Mouse (Mus musculus): Measurements from ENCODE around the gene Lrrk1. TPM values are rescaled to one million over a fixed set of nuclear protein-coding genes. Genes with fewer than 3 reads are reported as not detected.

The Lrrk1 gene
- 16.7 and 18.1 TPM in 2 replicates for polyA plus RNA-seq (2015; fragmentation: Nextera tagmentation; extraction: Ambion mirVana)

GRCm38 (mm10) chr7:66387813-66388521 lies at the start of gene Lrrk1:
TSS of gene Lrrk1 (minus strand) at chr7:66388350.
- H3K9me3 ChIP-seq (ENCODE audit: low read length), result no peaks in the 10 kb centered on the region
- H3K27ac ChIP-seq (ENCODE audit: low read length), result peak within 1 kb of the TSS; percentile 62
- H3K36me3 ChIP-seq (ENCODE audit: insufficient read depth, low read length), result no peaks in the 10 kb centered on the region
- peaks cover 7% of the 10 kb centered on the region; the same call in 1 of the 2 replicates for H3K4me1 ChIP-seq (ENCODE audit: insufficient read depth, low read length)
- under 1% methylated on average over 70 of the region's 70 CpGs for WGBS
- peak within 1 kb of the TSS; percentile 92 for H3K9ac ChIP-seq (replicated peaks; ENCODE audit: low read length)
- peak; percentile 84 for ATAC-seq (ENCODE audit: low FRiP score, low TSS enrichment)
- peak within 1 kb of the TSS; percentile 80 for H3K4me3 ChIP-seq (ENCODE audit: low read length)
- H3K4me2 ChIP-seq (replicated peaks; ENCODE audit: low read depth, low read length), result peak within 1 kb of the TSS; percentile 90
- no peaks in the 10 kb centered on the region for H3K27me3 ChIP-seq (ENCODE audit: insufficient read depth, low read length)

DNA sequence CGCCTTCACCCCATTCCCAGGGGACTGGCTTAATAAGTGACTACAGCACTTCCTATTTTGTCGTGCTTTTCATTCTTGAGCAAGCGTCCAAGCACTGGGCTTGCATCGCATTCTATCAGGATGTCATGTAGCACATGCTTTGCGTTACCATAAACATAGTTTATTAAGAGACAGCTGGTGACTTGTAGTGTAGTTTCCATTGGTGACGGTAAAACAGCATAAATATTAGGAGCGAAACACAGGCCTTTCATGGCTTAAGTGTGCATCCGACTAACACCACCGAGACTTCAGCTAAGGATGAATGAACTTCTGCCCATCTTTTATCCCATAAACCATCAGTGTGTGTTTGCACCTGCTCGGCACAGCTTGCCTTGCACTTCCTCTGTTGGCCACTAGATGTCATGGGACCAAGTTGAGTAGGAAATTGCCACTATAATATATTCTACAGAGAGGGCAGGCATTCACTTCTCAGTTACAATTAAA lies 46.3 kb upstream of the Lrrk1 start:
- 32% methylated on average over 10 of the region's 10 CpGs for WGBS
- Histone ChIP-seq H3K9ac (replicated peaks; ENCODE audit: low read length) (no peak overlapping the region), H3K4me3 (ENCODE audit: low read length) (no peak overlapping the region), H3K4me2 (replicated peaks; ENCODE audit: low read depth, low read length) (no peak overlapping the region), H3K36me3 (ENCODE audit: insufficient read depth, low read length) (no peaks in the 10 kb centered on the region), H3K4me1 (ENCODE audit: insufficient read depth, low read length) (peaks cover 14% of the 10 kb centered on the region), H3K27ac (ENCODE audit: low read length) (no peak overlapping the region), H3K9me3 (ENCODE audit: low read length) (no peaks in the 10 kb centered on the region), H3K27me3 (ENCODE audit: insufficient read depth, low read length) (0 out of 2 replicates have a peak, but pooled peaks cover 6% of the 10 kb centered on the region)
- ATAC-seq (ENCODE audit: low FRiP score, low TSS enrichment), result peak; percentile 46; the same call in 1 of the 2 replicates

GRCm38 (mm10) chr7:66427437-66428161 lies 39.4 kb upstream of the Lrrk1 start, which contains the start of gene Aldh1a3:
TSS of gene Aldh1a3 (minus strand) at chr7:66427517.
- H3K27ac ChIP-seq (ENCODE audit: low read length), result no peak within 1 kb of the TSS
- H3K36me3 ChIP-seq (ENCODE audit: insufficient read depth, low read length), result no peaks in the 10 kb centered on the region
- under 1% methylated on average over 50 of the region's 56 CpGs for WGBS
- H3K9ac ChIP-seq (replicated peaks; ENCODE audit: low read length), result peak within 1 kb of the TSS; percentile 55
- H3K27me3 ChIP-seq (ENCODE audit: insufficient read depth, low read length), result peaks cover 46% of the 10 kb centered on the region
- no peaks in the 10 kb centered on the region for H3K9me3 ChIP-seq (ENCODE audit: low read length)
- H3K4me1 ChIP-seq (ENCODE audit: insufficient read depth, low read length), result peaks cover 7% of the 10 kb centered on the region; the same call in 1 of the 2 replicates
- H3K4me3 ChIP-seq (ENCODE audit: low read length), result peak within 1 kb of the TSS; percentile 58
- peak; percentile 91 for ATAC-seq (ENCODE audit: low FRiP score, low TSS enrichment)
- peak within 1 kb of the TSS; percentile 86 for H3K4me2 ChIP-seq (replicated peaks; ENCODE audit: low read depth, low read length)

DNA sequence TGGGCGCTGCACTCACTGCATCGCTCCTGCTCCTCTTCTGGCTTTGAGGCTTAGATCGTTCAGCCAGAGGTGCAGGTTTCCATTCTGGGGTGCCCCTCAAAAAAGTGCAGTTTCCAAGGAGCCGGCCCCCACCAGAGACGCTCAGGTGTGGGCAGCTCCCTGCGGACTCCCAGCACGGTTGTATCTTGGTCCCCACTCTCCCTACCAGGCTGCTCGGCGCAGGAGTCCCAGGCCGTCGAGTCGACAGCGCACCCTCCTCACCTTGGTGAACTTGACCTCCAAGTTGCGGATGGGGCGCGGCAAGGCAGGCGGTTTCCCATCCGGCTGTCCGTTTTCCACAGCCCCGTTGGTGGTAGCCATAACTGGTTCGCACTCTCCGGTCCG lies 38.9 kb upstream of the Lrrk1 start:
- H3K36me3 ChIP-seq (ENCODE audit: insufficient read depth, low read length), result no peaks in the 10 kb centered on the region
- no peak overlapping the region for H3K27ac ChIP-seq (ENCODE audit: low read length)
- no peak; the same call in 1 of the 2 replicates for ATAC-seq (ENCODE audit: low FRiP score, low TSS enrichment)
- H3K9ac ChIP-seq (replicated peaks; ENCODE audit: low read length), result peak overlapping the region; percentile 55
- peaks cover 46% of the 10 kb centered on the region for H3K27me3 ChIP-seq (ENCODE audit: insufficient read depth, low read length)
- no peaks in the 10 kb centered on the region for H3K9me3 ChIP-seq (ENCODE audit: low read length)
- peak overlapping the region; percentile 86 for H3K4me2 ChIP-seq (replicated peaks; ENCODE audit: low read depth, low read length)
- peaks cover 7% of the 10 kb centered on the region; the same call in 1 of the 2 replicates for H3K4me1 ChIP-seq (ENCODE audit: insufficient read depth, low read length)
- peak overlapping the region; percentile 58 for H3K4me3 ChIP-seq (ENCODE audit: low read length)
- WGBS, result 1% methylated on average over 23 of the region's 23 CpGs

GRCm38 (mm10) chr7:66421903-66422302 lies 33.8 kb upstream of the Lrrk1 start:
- no peak overlapping the region for H3K9ac ChIP-seq (replicated peaks; ENCODE audit: low read length)
- WGBS, result 66% methylated on average over 8 of the region's 8 CpGs
- peaks cover 26% of the 10 kb centered on the region for H3K27me3 ChIP-seq (ENCODE audit: insufficient read depth, low read length)
- H3K4me3 ChIP-seq (ENCODE audit: low read length), result no peak overlapping the region
- no peaks in the 10 kb centered on the region for H3K9me3 ChIP-seq (ENCODE audit: low read length)
- H3K4me1 ChIP-seq (ENCODE audit: insufficient read depth, low read length), result no peaks in the 10 kb centered on the region; the same call in 1 of the 2 replicates
- no peak overlapping the region for H3K27ac ChIP-seq (ENCODE audit: low read length)
- H3K4me2 ChIP-seq (replicated peaks; ENCODE audit: low read depth, low read length), result no peak overlapping the region
- ATAC-seq (ENCODE audit: low FRiP score, low TSS enrichment), result peak; percentile 63; the same call in 1 of the 2 replicates
- H3K36me3 ChIP-seq (ENCODE audit: insufficient read depth, low read length), result no peaks in the 10 kb centered on the region

DNA sequence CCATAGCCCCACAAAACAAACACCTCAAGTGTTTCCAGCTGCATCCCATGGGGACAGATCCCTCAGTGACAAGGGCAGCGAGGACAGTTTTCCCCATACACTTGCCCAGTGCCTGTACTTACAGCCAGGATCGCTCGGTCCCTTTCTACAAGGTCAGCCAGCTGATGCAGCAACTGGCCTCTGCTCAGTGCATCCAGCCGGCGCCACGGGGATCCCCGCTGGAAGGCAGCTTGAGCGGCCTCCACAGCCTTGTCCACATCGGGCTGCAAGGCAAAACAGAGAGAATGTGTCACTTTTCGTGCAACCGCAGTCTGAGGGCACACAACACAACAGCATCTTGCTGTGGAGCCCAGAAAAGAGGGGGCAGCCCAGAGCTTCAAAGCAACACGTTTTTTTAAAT lies 30.8 kb upstream of the Lrrk1 start:
- Histone ChIP-seq H3K4me3 (ENCODE audit: low read length) (no peak overlapping the region), H3K27ac (ENCODE audit: low read length) (no peak overlapping the region), H3K4me1 (ENCODE audit: insufficient read depth, low read length) (no peaks in the 10 kb centered on the region; the same call in 1 of the 2 replicates), H3K36me3 (ENCODE audit: insufficient read depth, low read length) (no peaks in the 10 kb centered on the region), H3K9me3 (ENCODE audit: low read length) (no peaks in the 10 kb centered on the region), H3K9ac (replicated peaks; ENCODE audit: low read length) (no peak overlapping the region), H3K4me2 (replicated peaks; ENCODE audit: low read depth, low read length) (no peak overlapping the region), H3K27me3 (ENCODE audit: insufficient read depth, low read length) (0 out of 2 replicates have a peak, but pooled peaks cover 4% of the 10 kb centered on the region)
- WGBS, result 54% methylated on average over 12 of the region's 12 CpGs
- no peak for ATAC-seq (ENCODE audit: low FRiP score, low TSS enrichment)

- no peak overlapping the region for H3K4me2 ChIP-seq (replicated peaks; ENCODE audit: low read depth, low read length)
- no peaks in the 10 kb centered on the region for H3K9me3 ChIP-seq (ENCODE audit: low read length)
- H3K9ac ChIP-seq (replicated peaks; ENCODE audit: low read length), result no peak overlapping the region
- 0 out of 2 replicates have a peak, but pooled peaks cover 4% of the 10 kb centered on the region for H3K27me3 ChIP-seq (ENCODE audit: insufficient read depth, low read length)
- ATAC-seq (ENCODE audit: low FRiP score, low TSS enrichment), result no peak
- no peaks in the 10 kb centered on the region; the same call in 1 of the 2 replicates for H3K4me1 ChIP-seq (ENCODE audit: insufficient read depth, low read length)
- no peak overlapping the region for H3K4me3 ChIP-seq (ENCODE audit: low read length)
- no peaks in the 10 kb centered on the region for H3K36me3 ChIP-seq (ENCODE audit: insufficient read depth, low read length)
- 77% methylated on average over 4 of the region's 4 CpGs for WGBS
- H3K27ac ChIP-seq (ENCODE audit: low read length), result no peak overlapping the region
Observed at GRCm38 (mm10) chr7:66416829-66417228, 28.7 kb upstream of the Lrrk1 start.

DNA sequence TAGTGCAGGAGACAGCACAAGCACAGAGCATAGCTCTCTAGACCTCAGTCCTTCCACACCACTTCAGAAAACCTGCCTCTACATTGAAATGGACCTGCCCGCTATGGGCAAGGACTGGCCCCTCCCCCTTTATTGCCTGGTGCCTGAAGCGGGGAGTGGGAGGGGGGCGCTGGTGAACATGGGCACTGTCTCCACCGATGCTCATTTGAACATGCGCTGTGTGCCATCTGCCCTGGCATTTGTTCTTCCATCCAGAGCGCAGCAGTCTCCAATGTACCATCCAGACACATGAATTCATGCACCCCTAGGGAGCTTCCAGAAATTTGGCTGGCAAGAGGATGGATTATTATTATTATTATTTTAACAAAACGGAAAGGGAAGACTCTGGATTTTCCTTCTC lies 24.9 kb upstream of the Lrrk1 start:
- Histone ChIP-seq H3K9me3 (ENCODE audit: low read length) (no peaks in the 10 kb centered on the region), H3K4me2 (replicated peaks; ENCODE audit: low read depth, low read length) (no peak overlapping the region), H3K4me1 (ENCODE audit: insufficient read depth, low read length) (no peaks in the 10 kb centered on the region), H3K36me3 (ENCODE audit: insufficient read depth, low read length) (no peaks in the 10 kb centered on the region), H3K27me3 (ENCODE audit: insufficient read depth, low read length) (no peaks in the 10 kb centered on the region), H3K27ac (ENCODE audit: low read length) (no peak overlapping the region), H3K4me3 (ENCODE audit: low read length) (no peak overlapping the region), H3K9ac (replicated peaks; ENCODE audit: low read length) (no peak overlapping the region)
- WGBS, result 72% methylated on average over 7 of the region's 7 CpGs
- ATAC-seq (ENCODE audit: low FRiP score, low TSS enrichment), result no peak

DNA sequence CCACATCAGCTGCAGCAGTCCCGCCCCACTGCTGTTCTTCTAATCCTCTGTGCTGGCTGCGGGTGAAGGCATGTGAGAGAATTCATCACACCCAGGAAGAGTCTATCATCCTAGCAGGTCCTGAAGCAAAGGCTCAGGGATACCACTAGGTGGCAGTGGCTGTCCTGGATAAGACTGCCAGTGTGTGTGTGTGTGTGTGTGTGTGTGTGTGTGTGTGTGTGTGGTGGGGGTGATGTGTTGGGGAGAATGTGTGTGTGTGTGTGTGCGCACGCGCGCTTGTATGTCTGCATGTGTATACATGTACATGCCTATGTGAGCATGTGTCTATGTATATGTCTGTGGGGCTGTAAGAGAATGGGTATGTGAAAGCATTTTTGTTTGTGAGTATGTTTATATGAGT lies 21.3 kb upstream of the Lrrk1 start:
- Histone ChIP-seq H3K27ac (ENCODE audit: low read length) (no peak overlapping the region), H3K27me3 (ENCODE audit: insufficient read depth, low read length) (no peaks in the 10 kb centered on the region), H3K4me1 (ENCODE audit: insufficient read depth, low read length) (peaks cover 16% of the 10 kb centered on the region), H3K4me3 (ENCODE audit: low read length) (no peak overlapping the region), H3K9me3 (ENCODE audit: low read length) (no peaks in the 10 kb centered on the region), H3K36me3 (ENCODE audit: insufficient read depth, low read length) (no peaks in the 10 kb centered on the region), H3K4me2 (replicated peaks; ENCODE audit: low read depth, low read length) (no peak overlapping the region), H3K9ac (replicated peaks; ENCODE audit: low read length) (no peak overlapping the region)
- ATAC-seq (ENCODE audit: low FRiP score, low TSS enrichment), result no peak
- 71% methylated on average over 6 of the region's 6 CpGs for WGBS
